Mouse (Mus musculus): Measurements from ENCODE around the gene Tent4a. TPM values are rescaled to one million over a fixed set of nuclear protein-coding genes. Genes with fewer than 3 reads are reported as not detected.

The Tent4a gene
- polyA plus RNA-seq, 1 experiment from 2014 or later = 7.2 TPM

DNA sequence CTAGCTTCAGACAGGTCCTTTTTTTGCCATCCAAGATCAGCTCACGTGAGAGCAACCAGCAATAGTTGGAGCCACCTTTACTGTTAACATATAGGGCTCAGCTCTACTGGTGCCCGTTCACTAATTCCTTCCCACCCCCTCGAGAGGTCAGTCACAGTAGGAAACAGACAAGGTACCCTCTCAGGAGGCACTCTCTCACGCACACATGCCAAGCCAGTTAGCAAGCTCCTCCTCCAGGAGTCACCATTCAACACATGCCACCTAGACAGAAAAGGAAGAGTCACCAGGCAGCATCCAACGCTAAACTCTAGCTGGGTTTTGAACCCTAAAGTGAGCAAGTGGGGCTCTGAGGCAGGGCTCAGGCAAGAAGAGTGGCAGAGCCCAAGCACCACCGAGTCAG, 3.0 kb downstream of the Tent4a start:
- no peaks in the 10 kb centered on the region for H3K9me3 ChIP-seq
- no peak for ATAC-seq (ENCODE audit: insufficient number of reproducible peaks, insufficient read depth, low FRiP score, low TSS enrichment, low read depth)
- no peak overlapping the region for H3K27ac ChIP-seq
- peak overlapping the region; percentile 93 for H3K9ac ChIP-seq
- peaks cover 67% of the 10 kb centered on the region for H3K4me1 ChIP-seq
- 45% methylated on average over 6 of the region's 6 CpGs for WGBS
- peak overlapping the region; percentile 88 for H3K4me2 ChIP-seq
- H3K36me3 ChIP-seq = peaks cover 20% of the 10 kb centered on the region
- H3K4me3 ChIP-seq = peak overlapping the region; percentile 94
- no peaks in the 10 kb centered on the region for H3K27me3 ChIP-seq

- Histone ChIP-seq H3K4me2 (peak overlapping the region; percentile 88), H3K4me3 (peak overlapping the region; percentile 94), H3K9me3 (no peaks in the 10 kb centered on the region), H3K36me3 (peaks cover 20% of the 10 kb centered on the region), H3K9ac (peak overlapping the region; percentile 93), H3K27me3 (no peaks in the 10 kb centered on the region), H3K27ac (no peak overlapping the region), H3K4me1 (peaks cover 68% of the 10 kb centered on the region)
- no peak for ATAC-seq (ENCODE audit: insufficient number of reproducible peaks, insufficient read depth, low FRiP score, low TSS enrichment, low read depth)
- WGBS = 90% methylated on average over 6 of the region's 6 CpGs
Observed at GRCm38 (mm10) chr13:69530951-69531350, 3.5 kb downstream of the Tent4a start.

GRCm38 (mm10) chr13:69530156-69530555, 4.3 kb downstream of the Tent4a start:
- peaks cover 67% of the 10 kb centered on the region for H3K4me1 ChIP-seq
- H3K4me3 ChIP-seq = no peak overlapping the region
- ATAC-seq (ENCODE audit: insufficient number of reproducible peaks, insufficient read depth, low FRiP score, low TSS enrichment, low read depth) = no peak
- peaks cover 20% of the 10 kb centered on the region for H3K36me3 ChIP-seq
- no peak overlapping the region for H3K27ac ChIP-seq
- no peaks in the 10 kb centered on the region for H3K9me3 ChIP-seq
- 77% methylated on average over 3 of the region's 3 CpGs for WGBS
- H3K9ac ChIP-seq = no peak overlapping the region
- peak overlapping the region; percentile 88 for H3K4me2 ChIP-seq
- no peaks in the 10 kb centered on the region for H3K27me3 ChIP-seq

DNA sequence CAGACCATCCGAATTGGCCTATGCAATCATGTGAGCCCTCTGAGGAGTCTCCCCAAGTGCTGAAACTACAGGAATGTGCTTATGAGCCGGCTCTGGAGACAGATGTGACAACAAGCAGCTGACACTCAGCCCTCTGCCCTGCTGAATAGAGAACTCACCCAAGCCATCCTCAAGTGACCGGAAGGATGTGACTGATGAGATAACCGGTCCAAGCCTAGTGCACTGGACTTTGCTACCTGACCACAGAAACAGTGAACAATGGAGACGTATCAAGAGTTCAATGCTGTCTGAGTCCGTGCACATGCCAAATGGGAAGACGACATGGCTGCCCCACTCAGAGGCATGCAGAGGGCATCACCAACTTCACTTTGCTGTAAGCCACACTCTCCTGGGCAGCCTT, 5.9 kb downstream of the Tent4a start:
- Histone ChIP-seq H3K36me3 (peaks cover 20% of the 10 kb centered on the region), H3K9ac (no peak overlapping the region), H3K4me3 (no peak overlapping the region), H3K9me3 (no peaks in the 10 kb centered on the region), H3K27ac (no peak overlapping the region), H3K27me3 (no peaks in the 10 kb centered on the region), H3K4me2 (no peak overlapping the region), H3K4me1 (peaks cover 81% of the 10 kb centered on the region)
- 85% methylated on average over 7 of the region's 7 CpGs for WGBS
- ATAC-seq (ENCODE audit: insufficient number of reproducible peaks, insufficient read depth, low FRiP score, low TSS enrichment, low read depth) = no peak

GRCm38 (mm10) chr13:69525867-69526266, 8.6 kb downstream of the Tent4a start:
- Histone ChIP-seq H3K27ac (no peak overlapping the region), H3K4me1 (peaks cover 81% of the 10 kb centered on the region), H3K4me3 (no peak overlapping the region), H3K27me3 (no peaks in the 10 kb centered on the region), H3K9me3 (no peaks in the 10 kb centered on the region), H3K4me2 (no peak overlapping the region), H3K9ac (no peak overlapping the region), H3K36me3 (peaks cover 20% of the 10 kb centered on the region)
- ATAC-seq (ENCODE audit: insufficient number of reproducible peaks, insufficient read depth, low FRiP score, low TSS enrichment, low read depth) = no peak
- WGBS = 74% methylated on average over 4 of the region's 4 CpGs

GRCm38 (mm10) chr13:69524158-69524530, 10.3 kb downstream of the Tent4a start:
- peaks cover 4% of the 10 kb centered on the region; the same call in 1 of the 2 replicates for H3K36me3 ChIP-seq
- no peaks in the 10 kb centered on the region for H3K27me3 ChIP-seq
- H3K9ac ChIP-seq = no peak overlapping the region
- peaks cover 70% of the 10 kb centered on the region for H3K4me1 ChIP-seq
- H3K4me2 ChIP-seq = no peak overlapping the region
- no peaks in the 10 kb centered on the region for H3K9me3 ChIP-seq
- H3K4me3 ChIP-seq = no peak overlapping the region
- 73% methylated on average over 2 of the region's 2 CpGs for WGBS
- no peak for ATAC-seq (ENCODE audit: insufficient number of reproducible peaks, insufficient read depth, low FRiP score, low TSS enrichment, low read depth)
- no peak overlapping the region for H3K27ac ChIP-seq

GRCm38 (mm10) chr13:69523444-69524157, 10.8 kb downstream of the Tent4a start:
- H3K4me1 ChIP-seq = peaks cover 66% of the 10 kb centered on the region
- no peak overlapping the region for H3K9ac ChIP-seq
- no peak overlapping the region for H3K27ac ChIP-seq

DNA sequence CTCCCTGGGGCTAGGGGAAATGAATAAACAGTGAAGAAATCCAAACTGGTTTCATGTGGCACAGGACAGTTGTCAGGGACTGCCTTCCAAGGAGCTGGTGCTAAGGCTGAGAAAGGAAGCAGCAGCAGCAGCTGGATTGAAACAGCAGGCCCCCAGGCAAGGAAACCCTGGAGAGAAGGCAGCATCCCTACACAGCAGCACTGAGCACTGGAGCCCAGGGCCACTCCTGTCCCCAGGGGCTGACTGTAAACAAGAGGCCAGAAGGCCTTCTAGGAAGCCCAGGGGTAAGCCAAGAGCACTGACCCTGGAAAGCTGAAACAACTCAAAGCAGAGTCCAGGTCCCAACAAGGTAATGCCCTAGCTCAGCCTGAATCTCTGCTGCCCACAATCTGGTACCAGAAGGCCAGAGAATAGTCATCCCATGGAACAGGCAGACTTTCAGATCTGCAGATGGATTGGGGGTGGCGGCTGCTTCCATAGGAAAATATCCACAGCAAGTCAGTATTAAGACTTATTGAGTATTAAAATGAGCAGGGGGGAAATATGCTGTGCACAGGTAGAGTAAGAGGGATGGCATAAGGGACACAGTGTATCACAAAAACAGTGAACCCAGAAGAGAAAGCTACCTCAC, 12.1 kb downstream of the Tent4a start:
- Histone ChIP-seq H3K4me1 (peaks cover 58% of the 10 kb centered on the region), H3K4me2 (no peak overlapping the region), H3K9ac (0 out of 2 replicates have a peak overlapping the region, but pooled peaks have one; percentile 21), H3K27me3 (no peaks in the 10 kb centered on the region), H3K9me3 (no peaks in the 10 kb centered on the region), H3K36me3 (no peaks in the 10 kb centered on the region), H3K4me3 (no peak overlapping the region), H3K27ac (no peak overlapping the region)
- WGBS = 96% methylated on average over 1 of the region's 1 CpGs
- ATAC-seq (ENCODE audit: insufficient number of reproducible peaks, insufficient read depth, low FRiP score, low TSS enrichment, low read depth) = no peak

More at GRCm38 (mm10) chr13:69523444-69524157, 10.8 kb downstream of the Tent4a start:
- no peak for ATAC-seq (ENCODE audit: insufficient number of reproducible peaks, insufficient read depth, low FRiP score, low TSS enrichment, low read depth)
- WGBS = 70% methylated on average over 14 of the region's 14 CpGs
- no peaks in the 10 kb centered on the region for H3K9me3 ChIP-seq
- no peak overlapping the region for H3K4me2 ChIP-seq
- peaks cover 3% of the 10 kb centered on the region; the same call in 1 of the 2 replicates for H3K36me3 ChIP-seq
- H3K4me3 ChIP-seq = no peak overlapping the region
- no peaks in the 10 kb centered on the region for H3K27me3 ChIP-seq

DNA sequence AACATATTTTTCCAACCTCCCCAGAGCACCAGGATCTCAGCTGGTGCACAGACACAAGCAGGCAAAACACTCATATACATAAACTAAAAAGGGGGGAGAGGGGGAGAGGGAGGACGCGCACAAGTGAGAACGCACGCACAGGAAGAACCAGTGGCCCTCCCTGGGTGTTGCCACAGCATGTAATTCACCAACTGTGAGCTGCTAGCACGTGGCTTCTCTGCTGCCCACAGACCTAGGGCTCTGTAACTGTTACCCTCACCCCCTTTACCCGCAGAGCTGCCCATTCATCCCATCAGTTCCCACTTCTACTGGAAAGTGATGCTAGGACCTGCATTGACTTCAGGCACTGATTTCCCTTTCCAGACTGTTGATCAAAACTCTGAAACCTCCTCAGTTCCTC, 15.3 kb downstream of the Tent4a start:
- Histone ChIP-seq H3K4me2 (no peak overlapping the region), H3K9ac (no peak overlapping the region), H3K4me3 (no peak overlapping the region), H3K4me1 (peaks cover 34% of the 10 kb centered on the region), H3K9me3 (no peaks in the 10 kb centered on the region), H3K36me3 (peaks cover 9% of the 10 kb centered on the region; the same call in 1 of the 2 replicates), H3K27ac (no peak overlapping the region), H3K27me3 (no peaks in the 10 kb centered on the region)
- no peak for ATAC-seq (ENCODE audit: insufficient number of reproducible peaks, insufficient read depth, low FRiP score, low TSS enrichment, low read depth)
- 88% methylated on average over 6 of the region's 6 CpGs for WGBS

DNA sequence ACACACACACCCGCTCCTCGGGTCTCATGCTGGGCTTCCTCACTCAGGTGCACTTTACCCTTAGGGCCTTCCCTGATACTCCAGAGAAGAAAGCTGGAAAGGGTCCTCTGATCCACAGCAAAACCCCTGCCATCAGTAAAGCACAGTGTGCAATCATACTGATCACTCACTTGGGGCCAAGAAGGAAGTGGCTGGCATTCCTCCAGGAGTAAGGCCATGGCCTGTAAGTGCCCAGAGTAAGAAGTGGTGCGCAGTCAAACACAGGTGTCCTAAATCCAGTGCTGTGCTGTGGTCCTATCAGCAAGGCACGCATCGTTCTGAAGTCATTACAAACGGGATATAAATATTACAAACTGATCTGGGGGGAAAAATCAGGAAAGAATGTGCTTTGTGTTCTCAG, 17.0 kb downstream of the Tent4a start:
- Histone ChIP-seq H3K36me3 (peaks cover 22% of the 10 kb centered on the region), H3K27ac (no peak overlapping the region)

DNA sequence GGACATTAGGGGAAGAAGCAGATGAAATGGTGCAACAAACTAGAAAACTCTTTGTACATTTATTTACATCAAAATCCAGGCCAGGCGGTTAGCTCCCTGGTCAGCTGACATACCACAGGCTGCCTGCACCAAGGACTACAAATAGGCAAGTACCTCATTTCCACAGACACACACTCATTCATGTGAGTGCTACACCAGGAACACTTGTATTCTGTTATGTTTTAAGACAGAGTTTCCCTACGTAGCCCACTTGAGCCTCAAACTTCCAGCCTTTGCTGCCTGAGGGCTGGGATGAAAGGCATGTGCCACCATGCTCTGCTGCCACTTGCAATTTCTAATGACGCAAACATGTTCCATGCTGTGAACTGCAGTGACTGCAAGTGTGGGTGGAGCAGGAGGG, 19.3 kb downstream of the Tent4a start:
- no peak overlapping the region for H3K4me2 ChIP-seq
- H3K9ac ChIP-seq = no peak overlapping the region
- no peak overlapping the region for H3K27ac ChIP-seq
- H3K4me3 ChIP-seq = no peak overlapping the region
- H3K4me1 ChIP-seq = peaks cover 8% of the 10 kb centered on the region
- H3K27me3 ChIP-seq = no peaks in the 10 kb centered on the region
- H3K36me3 ChIP-seq = peaks cover 41% of the 10 kb centered on the region
- no peak for ATAC-seq (ENCODE audit: insufficient number of reproducible peaks, insufficient read depth, low FRiP score, low TSS enrichment, low read depth)
- H3K9me3 ChIP-seq = no peaks in the 10 kb centered on the region
- 69% methylated on average over 3 of the region's 3 CpGs for WGBS

More for the DNA sequence above, 17.0 kb downstream of the Tent4a start:
- Histone ChIP-seq H3K9ac (no peak overlapping the region), H3K4me3 (no peak overlapping the region), H3K9me3 (no peaks in the 10 kb centered on the region), H3K4me2 (no peak overlapping the region), H3K4me1 (peaks cover 21% of the 10 kb centered on the region), H3K27me3 (no peaks in the 10 kb centered on the region)
- no peak for ATAC-seq (ENCODE audit: insufficient number of reproducible peaks, insufficient read depth, low FRiP score, low TSS enrichment, low read depth)
- WGBS = 84% methylated on average over 6 of the region's 6 CpGs

All from embryonic facial prominence, embryonic 13.5 days (tissue).